Mouse (Mus musculus): ENCODE measurements around the gene Abca4.

Abca4 gene

DNA sequence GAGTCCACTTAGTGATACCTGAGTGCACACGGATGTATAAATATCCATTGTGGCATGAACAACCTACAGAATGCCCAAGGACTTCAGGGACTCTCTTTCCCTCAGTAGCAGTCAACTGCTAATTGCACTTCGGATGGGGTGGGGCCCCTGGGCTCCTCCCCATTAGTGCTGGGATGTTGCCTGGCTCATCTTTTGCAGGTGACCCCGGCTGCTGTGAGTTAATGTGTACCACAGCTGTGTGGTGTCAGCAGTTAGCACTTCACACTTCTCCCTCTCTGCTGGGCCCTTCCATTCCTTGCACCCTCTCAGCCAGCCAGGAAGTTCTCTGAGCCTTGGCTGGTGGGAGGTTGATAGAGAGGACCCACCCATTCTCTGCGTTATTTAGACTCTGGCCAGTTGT lies 65.2 kb downstream of the Abca4 start:
- no peak for DNase-seq (ENCODE audit: low spot score in 2 of 2)

GRCm38 (mm10) chr3:122111141-122111981 lies 67.1 kb downstream of the Abca4 start:
- no peak for DNase-seq (ENCODE audit: low spot score in 2 of 2)

GRCm38 (mm10) chr3:122118651-122119214 lies 74.5 kb downstream of the Abca4 start:
- no peak for DNase-seq (ENCODE audit: low spot score in 2 of 2)

DNA sequence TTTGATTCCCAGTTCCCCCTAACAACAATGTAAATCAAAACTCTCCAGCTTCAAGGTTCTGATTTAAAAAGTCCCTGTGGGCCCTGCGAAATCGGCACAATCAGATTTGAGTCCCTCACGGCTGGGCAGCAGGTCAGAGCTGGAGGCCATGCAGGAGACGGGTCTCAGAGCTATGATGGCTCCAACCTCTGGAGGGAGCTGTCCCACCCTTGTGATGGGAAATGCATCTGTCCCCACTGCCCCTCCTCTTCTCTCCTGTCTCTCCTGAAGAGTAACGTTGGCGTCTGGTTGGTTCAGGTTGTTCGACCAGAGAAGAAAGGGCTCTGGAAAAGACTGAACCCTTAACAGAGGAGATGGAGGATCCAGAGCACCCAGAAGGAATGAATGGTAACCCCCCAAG lies 75.5 kb downstream of the Abca4 start:
- no peak for DNase-seq (ENCODE audit: low spot score in 2 of 2)

DNA sequence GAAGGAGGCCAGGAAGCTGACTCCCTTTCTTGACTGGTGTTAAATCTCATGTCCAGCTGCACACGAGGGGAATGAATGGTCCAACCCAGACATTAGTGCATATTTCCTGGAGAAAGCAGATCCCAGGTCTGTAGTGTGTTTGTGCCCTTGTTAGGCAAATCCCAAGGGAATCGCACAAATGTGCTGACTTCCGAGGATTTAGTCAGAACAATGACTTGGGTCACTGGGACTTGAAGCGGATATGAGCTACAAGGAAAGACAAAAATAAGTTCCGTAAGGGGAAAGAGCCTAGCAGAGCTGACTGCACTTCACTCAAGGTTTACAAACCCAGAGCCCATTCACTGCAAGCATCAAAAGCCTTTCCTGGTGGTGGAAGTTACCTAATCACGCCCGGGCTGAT lies 76.0 kb downstream of the Abca4 start:
- DNase-seq (ENCODE audit: low spot score in 2 of 2): no peak

DNA sequence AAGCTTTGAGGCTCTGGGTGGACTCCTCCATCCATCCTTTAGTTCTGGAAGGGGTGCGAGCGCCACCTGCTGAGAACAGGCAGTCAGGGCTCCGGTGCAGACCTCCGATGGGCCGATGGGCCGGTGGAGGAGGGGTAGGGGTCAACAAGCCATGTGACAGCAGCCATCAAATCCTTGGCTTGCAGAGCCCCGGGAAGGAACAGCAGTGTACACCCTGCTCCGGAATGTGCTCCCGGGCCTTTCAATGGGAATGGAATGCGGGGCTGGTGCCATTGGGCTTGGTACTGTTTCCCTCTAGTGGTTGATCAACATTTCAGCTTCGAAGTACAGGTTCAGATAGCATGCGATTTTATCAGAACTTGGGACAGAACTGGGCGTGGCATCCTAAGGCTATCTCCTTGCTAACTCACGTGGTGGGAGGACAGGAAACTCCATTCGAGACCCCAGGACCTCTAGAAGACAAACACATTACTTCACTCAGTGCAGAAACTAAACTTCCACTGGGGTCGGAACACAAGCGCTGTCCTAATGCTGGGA lies 78.0 kb downstream of the Abca4 start:
- DNase-seq (ENCODE audit: low spot score in 2 of 2): peak; percentile 38 to 86

- no peak for DNase-seq (ENCODE audit: low spot score in 2 of 2)
Measured at GRCm38 (mm10) chr3:122122838-122123237, 78.6 kb downstream of the Abca4 start.

DNA sequence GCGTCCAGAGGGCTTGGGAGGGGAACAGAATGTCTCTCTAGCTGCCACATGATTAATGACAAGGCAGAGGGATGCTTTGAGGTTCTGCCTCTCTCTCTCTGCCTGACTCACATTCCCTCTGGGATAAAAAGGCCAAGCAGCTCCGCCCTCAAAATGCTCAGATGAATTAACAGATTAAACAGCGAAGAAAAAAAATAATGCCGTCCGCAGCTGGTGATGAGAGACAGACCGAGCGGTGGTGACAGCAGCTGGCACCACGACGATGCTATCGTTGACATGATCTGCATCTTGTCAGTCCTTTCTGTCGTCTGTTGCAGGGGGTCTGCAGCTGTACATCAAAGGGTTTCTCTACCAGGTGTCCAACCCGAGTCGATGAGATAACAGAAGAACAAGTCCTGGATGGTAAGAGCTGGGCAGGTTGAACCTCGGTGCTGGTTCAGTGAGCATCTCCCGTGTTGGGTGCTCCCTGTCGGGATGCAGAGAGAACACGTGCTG lies 84.8 kb downstream of the Abca4 start:
- no peak for DNase-seq (ENCODE audit: low spot score in 2 of 2)

GRCm38 (mm10) chr3:122130771-122131170 lies 86.5 kb downstream of the Abca4 start:
- DNase-seq (ENCODE audit: low spot score in 2 of 2): no peak

- DNase-seq (ENCODE audit: low spot score in 2 of 2): no peak
Measured at GRCm38 (mm10) chr3:122131633-122132032, 87.4 kb downstream of the Abca4 start.

GRCm38 (mm10) chr3:122133255-122133654 lies 89.0 kb downstream of the Abca4 start:
- no peak for DNase-seq (ENCODE audit: low spot score in 2 of 2)

- DNase-seq (ENCODE audit: low spot score in 2 of 2): no peak
Measured at GRCm38 (mm10) chr3:122133840-122134239, 89.6 kb downstream of the Abca4 start.

- peak in 1 of 2 experiments; percentile 58 for DNase-seq (ENCODE audit: low spot score in 2 of 2)
Measured at GRCm38 (mm10) chr3:122140589-122141400, 96.6 kb downstream of the Abca4 start.

- DNase-seq (ENCODE audit: low spot score in 2 of 2): no peak
Measured at GRCm38 (mm10) chr3:122142256-122142922, 98.1 kb downstream of the Abca4 start.

DNA sequence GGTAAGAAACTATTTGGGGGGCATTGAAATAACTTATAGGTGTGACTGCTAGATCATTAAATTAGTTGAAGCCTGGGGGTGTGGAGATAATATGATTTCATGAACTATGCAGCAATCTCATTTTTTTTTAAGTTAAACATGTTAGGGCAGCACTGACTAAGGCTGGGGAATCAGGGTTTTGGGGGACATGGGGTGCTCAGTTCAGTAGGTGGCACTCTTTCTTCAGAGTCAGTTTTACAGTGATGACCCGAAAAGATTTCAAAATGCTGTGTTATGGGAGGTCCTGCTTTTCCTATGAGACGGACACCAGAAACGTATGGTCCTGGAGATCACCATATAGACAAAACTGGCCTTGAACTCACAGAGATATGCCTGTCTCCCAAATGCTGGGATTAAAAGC lies 99.2 kb downstream of the Abca4 start:
- DNase-seq (ENCODE audit: low spot score in 2 of 2): no peak

DNA sequence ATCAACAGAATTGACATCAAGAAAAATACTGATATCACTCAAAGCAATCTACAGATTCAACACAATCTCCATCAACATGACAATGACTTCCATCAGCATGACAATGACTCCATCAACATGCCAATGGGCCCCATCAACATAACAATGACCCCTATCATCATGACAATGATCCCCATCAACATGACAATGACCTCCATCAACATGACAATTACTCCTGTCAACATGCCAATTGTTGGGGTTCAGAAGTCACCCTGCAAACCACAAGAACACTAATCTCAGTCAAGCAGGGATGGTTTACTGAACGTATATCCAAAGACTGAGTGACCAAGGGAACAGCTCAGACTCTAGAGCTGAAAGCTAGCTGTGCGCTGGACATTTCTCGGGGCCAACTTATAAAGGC lies 101.2 kb downstream of the Abca4 start:
- no peak for DNase-seq (ENCODE audit: low spot score in 2 of 2)

- no peak for DNase-seq (ENCODE audit: low spot score in 2 of 2)
Measured at GRCm38 (mm10) chr3:122150836-122151235, 106.6 kb downstream of the Abca4 start.

DNA sequence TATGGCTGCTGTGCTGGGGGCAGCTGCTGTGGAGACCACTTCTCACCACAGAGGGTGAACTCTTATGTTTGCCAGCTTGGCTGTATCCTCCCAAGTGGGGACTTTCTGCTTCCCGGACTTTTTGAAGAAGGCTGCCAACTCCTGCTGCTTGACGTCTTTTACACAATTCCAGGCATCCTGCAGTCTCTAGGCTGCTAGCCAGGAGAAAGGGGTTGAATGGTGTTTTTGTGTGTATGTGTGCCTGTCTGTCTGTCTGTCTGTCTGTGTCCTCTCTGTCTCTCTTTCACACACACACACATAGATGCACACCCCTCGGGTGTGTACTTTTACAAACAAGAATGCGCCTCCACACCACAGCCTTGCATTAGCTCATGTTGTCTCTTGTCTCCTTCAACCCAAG lies 108.2 kb downstream of the Abca4 start:
- DNase-seq (ENCODE audit: low spot score in 2 of 2): peak in 1 of 2 experiments; percentile 16

GRCm38 (mm10) chr3:122154080-122154479 lies 109.8 kb downstream of the Abca4 start:
- DNase-seq (ENCODE audit: low spot score in 2 of 2): no peak

- DNase-seq (ENCODE audit: low spot score in 2 of 2): no peak
Measured at GRCm38 (mm10) chr3:122159447-122159846, 115.2 kb downstream of the Abca4 start.

- peak in 1 of 2 experiments; percentile 9 for DNase-seq (ENCODE audit: low spot score in 2 of 2)
Measured at GRCm38 (mm10) chr3:122169616-122170178, 125.5 kb downstream of the Abca4 start.

All from left cerebral cortex, adult 9 months (tissue).